Mouse (Mus musculus): ENCODE measurements around the gene Cd244a.

Cd244a gene

GRCm38 (mm10) chr1:171558898-171559297 is at the start of gene Cd244a:
TSS of gene Cd244a (plus strand) at chr1:171559193.
- DNase-seq (ENCODE audit: low read depth): peak; percentile 8

GRCm38 (mm10) chr1:171513234-171513633 is 45.8 kb upstream of the Cd244a start:
- no peak for DNase-seq (ENCODE audit: low read depth)

- DNase-seq (ENCODE audit: low read depth): no peak
Observed at GRCm38 (mm10) chr1:171513760-171514159, 45.2 kb upstream of the Cd244a start.

- DNase-seq (ENCODE audit: low read depth): no peak
Observed at GRCm38 (mm10) chr1:171515039-171515438, 44.0 kb upstream of the Cd244a start.

- no peak for DNase-seq (ENCODE audit: low read depth)
Observed at GRCm38 (mm10) chr1:171515557-171515956, 43.4 kb upstream of the Cd244a start.

GRCm38 (mm10) chr1:171531367-171531766 is 27.6 kb upstream of the Cd244a start:
- no peak for DNase-seq (ENCODE audit: low read depth)

- DNase-seq (ENCODE audit: low read depth): no peak
Observed at GRCm38 (mm10) chr1:171532830-171533229, 26.2 kb upstream of the Cd244a start.

GRCm38 (mm10) chr1:171534557-171534956 is 24.4 kb upstream of the Cd244a start:
- DNase-seq (ENCODE audit: low read depth): no peak

GRCm38 (mm10) chr1:171535194-171535593 is 23.8 kb upstream of the Cd244a start, which contains the start of gene Itln1:
TSS of gene Itln1 (minus strand) at chr1:171535294.
- DNase-seq (ENCODE audit: low read depth): no peak

- DNase-seq (ENCODE audit: low read depth): no peak
Observed at GRCm38 (mm10) chr1:171540694-171541093, 18.3 kb upstream of the Cd244a start.

GRCm38 (mm10) chr1:171551326-171551725 is 7.7 kb upstream of the Cd244a start:
- no peak for DNase-seq (ENCODE audit: low read depth)

GRCm38 (mm10) chr1:171552230-171552629 is 6.8 kb upstream of the Cd244a start:
- DNase-seq (ENCODE audit: low read depth): no peak

GRCm38 (mm10) chr1:171553359-171554341 is 5.3 kb upstream of the Cd244a start:
- no peak for DNase-seq (ENCODE audit: low read depth)

GRCm38 (mm10) chr1:171556366-171556765 is 2.6 kb upstream of the Cd244a start:
- no peak for DNase-seq (ENCODE audit: low read depth)

GRCm38 (mm10) chr1:171558407-171558806 is 586 bp upstream of the Cd244a start:
- DNase-seq (ENCODE audit: low read depth): no peak

- DNase-seq (ENCODE audit: low read depth): no peak
Observed at GRCm38 (mm10) chr1:171560262-171560661, 1.3 kb downstream of the Cd244a start.

GRCm38 (mm10) chr1:171561200-171561599 is 2.2 kb downstream of the Cd244a start:
- DNase-seq (ENCODE audit: low read depth): no peak

GRCm38 (mm10) chr1:171561639-171562225 is 2.7 kb downstream of the Cd244a start:
- no peak for DNase-seq (ENCODE audit: low read depth)

GRCm38 (mm10) chr1:171563042-171563441 is 4.0 kb downstream of the Cd244a start:
- DNase-seq (ENCODE audit: low read depth): no peak

- DNase-seq (ENCODE audit: low read depth): peak; percentile 52
Observed at GRCm38 (mm10) chr1:171564247-171564646, 5.3 kb downstream of the Cd244a start.

GRCm38 (mm10) chr1:171565888-171566287 is 6.9 kb downstream of the Cd244a start:
- no peak for DNase-seq (ENCODE audit: low read depth)

GRCm38 (mm10) chr1:171566777-171567176 is 7.8 kb downstream of the Cd244a start:
- peak; percentile 83 for DNase-seq (ENCODE audit: low read depth)

- peak; percentile 15 for DNase-seq (ENCODE audit: low read depth)
Observed at GRCm38 (mm10) chr1:171568436-171568835, 9.4 kb downstream of the Cd244a start.
